Mouse (Mus musculus) telencephalon, adult 2 months (tissue): Measurements from ENCODE around the gene Prtn3.

Experiments
- DNase-seq: peaks from one replicate; pipeline ENCODE4 v3.0.0-alpha.2; 2011; ENCODE audit warnings: low read depth, low spot score

The Prtn3 gene

DNA sequence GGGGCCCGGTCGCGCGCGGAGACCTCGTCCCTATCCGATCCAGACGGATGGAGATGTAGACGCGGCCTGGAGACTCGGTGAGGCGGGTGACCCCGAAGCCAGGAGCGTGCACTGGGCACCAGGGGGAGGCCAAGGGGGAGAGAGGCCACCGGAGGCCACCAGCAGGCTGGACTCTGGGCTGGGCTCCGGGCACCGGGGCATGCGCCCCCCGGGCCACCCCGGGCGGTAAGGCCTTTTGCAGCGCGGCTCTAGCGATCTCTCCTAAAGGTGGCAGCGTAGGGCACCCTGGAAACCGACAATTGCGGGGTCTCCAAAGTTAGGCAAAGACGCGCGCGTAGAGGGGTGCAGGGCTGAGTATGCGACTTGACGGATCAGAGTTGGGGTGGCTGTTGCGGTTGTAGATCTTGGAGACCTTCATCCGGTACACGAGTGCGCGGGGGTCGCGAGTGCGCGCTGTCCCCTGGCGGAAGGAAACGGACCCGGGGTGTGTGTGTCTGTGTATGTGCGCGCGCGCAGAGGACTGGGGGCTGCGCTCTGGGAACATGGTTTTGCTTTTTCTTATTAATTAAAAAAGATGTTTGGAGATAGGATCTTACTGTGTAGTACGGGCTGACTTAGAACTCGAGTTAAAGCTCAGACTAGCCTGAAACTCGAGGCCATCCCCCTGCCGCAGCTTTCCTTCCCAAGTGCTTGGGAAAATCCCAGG lies 53.2 kb downstream of the Prtn3 start:
- no peak for DNase-seq

DNA sequence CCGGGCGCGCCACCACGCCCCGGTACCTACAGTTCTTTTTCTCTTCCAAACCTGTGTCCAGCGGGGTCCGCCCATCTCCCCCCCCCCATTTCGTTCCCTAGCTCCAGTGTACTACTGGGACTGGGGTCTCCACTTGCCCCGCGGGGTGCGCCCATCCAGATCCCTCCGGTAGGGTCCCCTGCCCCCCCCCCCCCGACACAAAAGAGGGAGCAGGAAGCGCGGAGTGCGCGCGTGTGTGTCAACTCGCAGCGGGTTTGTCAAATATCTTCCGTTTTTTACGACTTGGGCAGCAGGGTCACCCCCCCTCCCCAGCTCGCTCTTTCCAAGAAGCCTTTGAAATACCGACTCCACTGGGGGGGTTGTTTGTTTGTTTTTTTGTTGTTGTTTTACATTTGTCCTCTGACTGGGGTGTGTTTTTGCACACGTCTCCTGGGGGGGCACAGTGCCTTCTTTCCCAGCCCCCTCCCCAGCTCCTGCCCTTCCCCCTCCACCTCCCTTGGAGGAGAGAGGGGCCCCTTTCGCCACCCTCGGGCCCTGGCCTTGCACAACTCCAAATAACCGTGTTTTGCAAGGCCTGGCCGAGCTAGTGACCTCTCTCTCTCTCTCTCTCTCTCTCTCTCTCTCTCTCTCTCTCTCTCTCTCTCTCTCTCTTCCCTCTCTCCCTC lies 53.9 kb downstream of the Prtn3 start:
- DNase-seq = no peak

DNA sequence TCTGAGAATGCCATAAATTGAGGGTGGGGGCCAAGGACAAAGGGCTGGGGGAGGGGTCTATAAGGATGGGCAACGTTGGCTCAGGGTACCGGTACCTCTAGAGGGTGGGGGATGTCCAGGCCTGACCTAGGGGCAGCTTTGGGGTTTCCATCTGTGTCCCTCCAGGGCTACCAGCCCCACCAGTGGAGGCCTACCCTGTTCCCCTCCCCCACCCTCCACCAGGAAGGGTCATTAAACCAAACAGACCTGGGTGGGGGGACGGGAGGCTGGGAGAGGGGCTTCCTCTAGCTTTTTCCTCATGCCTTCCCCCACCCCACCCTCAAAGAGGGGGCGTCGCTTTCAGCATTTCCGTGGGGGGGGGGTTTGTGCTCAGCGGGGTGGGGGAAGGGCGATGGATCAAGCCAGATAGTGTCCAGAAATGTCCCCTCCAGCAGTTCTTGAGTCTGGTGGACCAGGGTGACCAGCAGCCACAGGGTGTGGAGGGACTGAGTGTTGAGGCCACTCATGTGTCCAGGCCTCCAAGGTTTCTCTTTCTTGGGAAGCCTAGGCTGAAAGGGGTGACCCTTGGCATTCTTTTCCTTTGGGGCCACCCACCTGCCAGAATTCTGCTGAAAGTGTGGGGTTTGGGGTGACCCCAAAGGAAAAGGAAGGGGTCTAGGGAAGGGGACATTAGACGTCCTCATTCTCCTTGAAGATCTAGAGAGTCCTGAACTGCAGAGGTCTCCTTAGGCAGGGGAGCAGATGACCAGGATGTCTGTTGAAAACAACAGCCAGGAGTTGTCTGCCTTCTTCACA lies 54.8 kb downstream of the Prtn3 start:
- DNase-seq = no peak

DNA sequence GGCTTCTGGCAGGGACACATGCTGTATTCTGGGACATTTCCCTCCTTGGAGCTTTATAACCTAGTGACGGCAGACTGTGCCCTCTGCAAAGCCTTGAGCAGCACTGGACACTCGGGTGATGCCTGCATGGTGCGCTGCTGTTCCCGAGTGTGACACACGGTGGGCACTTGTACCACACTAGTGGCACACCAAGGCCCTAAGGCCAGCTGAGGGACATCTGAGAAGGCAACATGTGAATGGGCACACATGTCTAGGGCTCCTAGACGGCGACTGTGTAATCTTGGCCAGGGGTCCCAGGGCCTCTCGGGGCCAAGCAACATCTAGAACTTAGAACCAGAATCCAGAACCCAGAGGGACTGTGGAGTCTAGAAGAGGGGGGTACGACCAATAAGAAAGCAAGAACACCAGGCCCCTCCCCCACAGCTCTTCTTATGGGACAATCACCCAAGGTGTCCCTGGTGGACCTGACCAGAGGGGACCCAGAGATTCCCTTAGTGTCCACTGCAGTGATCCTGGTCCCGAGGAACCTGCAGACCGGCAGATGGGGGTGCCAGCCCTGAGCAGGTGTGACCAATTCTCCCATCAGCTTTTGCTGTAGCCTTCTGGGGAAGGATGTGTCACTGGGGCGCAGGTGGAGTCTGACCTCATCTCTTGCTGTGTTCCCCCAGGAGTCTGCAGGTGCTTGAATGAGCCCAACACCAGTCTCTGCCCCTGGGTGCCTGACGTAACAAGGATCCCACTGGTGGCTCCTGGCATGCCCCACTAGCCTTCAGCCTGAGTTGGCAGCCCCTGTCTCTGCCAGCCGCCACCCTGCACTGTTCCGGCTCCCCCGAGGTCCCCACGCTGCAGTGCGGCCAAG lies 55.9 kb downstream of the Prtn3 start:
- no peak for DNase-seq

DNA sequence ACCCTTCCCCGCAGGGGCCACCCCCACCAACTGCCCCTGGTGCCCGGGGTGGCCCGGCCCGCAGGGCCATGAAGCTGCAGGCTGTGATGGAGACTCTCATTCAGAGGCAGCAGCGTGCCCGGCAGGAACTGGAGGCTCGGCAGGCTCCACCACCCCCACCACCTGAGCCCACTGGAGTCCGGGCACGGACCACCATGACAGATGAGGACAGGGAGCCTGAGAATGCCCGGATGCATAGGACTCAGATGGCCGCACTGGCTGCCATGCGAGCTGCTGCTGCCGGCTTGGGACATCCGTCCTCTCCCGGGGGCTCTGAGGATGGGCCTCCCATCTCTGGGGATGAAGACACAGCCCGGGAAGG lies 56.5 kb downstream of the Prtn3 start:
- no peak for DNase-seq

DNA sequence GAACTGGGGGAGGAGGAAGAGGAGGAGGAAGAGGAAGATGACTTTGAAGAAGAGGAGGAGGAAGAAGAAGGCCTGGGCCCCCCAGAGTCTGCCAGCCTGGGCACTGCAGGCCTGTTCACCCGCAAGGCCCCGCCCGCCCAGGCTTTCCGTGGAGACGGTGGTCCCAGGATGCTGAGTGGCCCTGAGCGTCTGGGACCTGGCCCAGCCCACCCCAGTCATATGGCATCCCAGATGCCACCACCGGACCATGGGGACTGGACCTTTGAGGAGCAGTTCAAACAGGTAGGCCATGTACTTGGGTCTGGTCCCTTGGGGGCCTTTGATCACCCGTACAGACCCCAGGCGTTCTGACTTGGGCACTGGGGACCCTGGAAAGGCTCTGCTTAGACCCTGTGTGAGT lies 57.5 kb downstream of the Prtn3 start:
- no peak for DNase-seq

DNA sequence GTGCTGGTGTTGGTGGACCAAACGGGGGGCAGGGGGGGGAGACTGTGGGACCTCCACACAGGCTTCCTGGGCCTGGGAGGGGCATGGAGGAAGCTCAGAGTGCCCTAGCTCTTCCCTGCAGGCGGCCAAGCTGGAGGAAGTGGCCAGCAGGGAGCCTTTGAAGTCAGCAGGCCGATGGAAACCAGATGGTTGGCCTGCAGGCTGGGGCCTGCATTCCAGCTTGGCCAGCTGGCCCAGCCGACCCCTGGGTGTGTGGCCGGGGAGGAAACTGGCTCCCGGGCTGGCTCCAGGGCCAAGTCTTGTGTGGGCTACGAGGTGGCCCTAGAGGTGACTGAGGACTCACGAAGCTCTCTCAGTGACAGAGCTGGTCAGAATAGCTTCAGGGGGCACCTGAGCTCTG lies 58.5 kb downstream of the Prtn3 start:
- DNase-seq = no peak
